Mouse (Mus musculus): ENCODE data around the gene Timm44. TPM values are rescaled to one million over a fixed set of nuclear protein-coding genes. Genes with fewer than 3 reads are reported as not detected.

Timm44 gene
- total and polyA plus RNA-seq, 3 experiments = 92.4 to 105 (median 92.8) TPM

GRCm38 (mm10) chr8:4226739-4227347, 48.9 kb downstream of the Timm44 start, which contains the start of gene Lrrc8e:
TSS of gene Lrrc8e (plus strand) at chr8:4226827.
- WGBS = 9% methylated on average over 33 of the region's 33 CpGs
- Histone ChIP-seq H3K4me1 (ENCODE audit: control insufficient read depth, insufficient read depth, low read length) (no peaks in the 10 kb centered on the region), H3K9ac (ENCODE audit: low read depth, low read length) (no peak within 1 kb of the TSS), H3K4me3 (no peak within 1 kb of the TSS), H3K79me2 (replicated peaks; ENCODE audit: control insufficient read depth, insufficient read depth, low read length) (no peaks in the 10 kb centered on the region), H3K27ac (no peak within 1 kb of the TSS), H3K36me3 (ENCODE audit: control insufficient read depth, insufficient read depth, low read length) (no peaks in the 10 kb centered on the region), H3K27me3 (ENCODE audit: control insufficient read depth, insufficient read depth, low read length) (peaks cover 1% of the 10 kb centered on the region; the same call in 1 of the 2 replicates)
- TF ChIP-seq POLR2A (IDR thresholded peaks at IDR 0.05; ENCODE audit: insufficient read depth, low read depth, low read length) (no peak), CTCF (IDR thresholded peaks at IDR 0.05) (no peak), EP300 (IDR thresholded peaks at IDR 0.05; ENCODE audit: insufficient read depth, low read depth, low read length) (no peak)
- DNase-seq = no peak
- intact Hi-C loops (cut with DNase I) = no loop called here

DNA sequence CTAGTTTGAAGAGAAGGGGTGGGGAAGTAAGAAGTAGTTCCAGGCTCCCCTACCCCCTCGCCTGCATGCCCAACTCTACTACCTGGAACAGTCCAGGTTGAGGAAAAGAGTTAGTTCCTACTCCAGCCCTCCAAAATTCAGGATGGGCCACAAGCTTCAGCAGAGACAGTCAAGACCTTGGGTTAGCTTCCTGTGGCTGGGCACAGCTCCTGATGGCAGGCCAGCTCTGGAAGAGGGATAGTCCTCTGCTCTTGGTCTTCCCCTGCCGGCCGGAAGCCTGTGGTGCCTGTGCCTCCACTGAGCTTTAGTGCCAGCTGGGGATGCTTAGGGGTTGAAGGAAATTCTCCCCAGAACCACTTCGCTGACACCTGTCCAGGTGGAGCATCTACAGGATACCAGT, 49.4 kb downstream of the Timm44 start:
- H3K27ac ChIP-seq = no peak overlapping the region
- no peaks in the 10 kb centered on the region for H3K4me1 ChIP-seq (ENCODE audit: control insufficient read depth, insufficient read depth, low read length)
- intact Hi-C loops (cut with DNase I) = no loop called here
- peaks cover 1% of the 10 kb centered on the region; the same call in 1 of the 2 replicates for H3K27me3 ChIP-seq (ENCODE audit: control insufficient read depth, insufficient read depth, low read length)
- no peak overlapping the region for H3K9ac ChIP-seq (ENCODE audit: low read depth, low read length)
- H3K36me3 ChIP-seq (ENCODE audit: control insufficient read depth, insufficient read depth, low read length) = no peaks in the 10 kb centered on the region
- H3K79me2 ChIP-seq (replicated peaks; ENCODE audit: control insufficient read depth, insufficient read depth, low read length) = no peaks in the 10 kb centered on the region
- DNase-seq = no peak
- 32% methylated on average over 4 of the region's 4 CpGs for WGBS
- TF ChIP-seq CTCF (IDR thresholded peaks at IDR 0.05) (no peak), EP300 (IDR thresholded peaks at IDR 0.05; ENCODE audit: insufficient read depth, low read depth, low read length) (no peak), POLR2A (IDR thresholded peaks at IDR 0.05; ENCODE audit: insufficient read depth, low read depth, low read length) (no peak)
- H3K4me3 ChIP-seq = no peak overlapping the region

GRCm38 (mm10) chr8:4222059-4222458, 53.7 kb downstream of the Timm44 start:
- Histone ChIP-seq H3K27me3 (ENCODE audit: control insufficient read depth, insufficient read depth, low read length) (peaks cover 10% of the 10 kb centered on the region), H3K4me3 (no peak overlapping the region), H3K79me2 (replicated peaks; ENCODE audit: control insufficient read depth, insufficient read depth, low read length) (no peaks in the 10 kb centered on the region), H3K4me1 (ENCODE audit: control insufficient read depth, insufficient read depth, low read length) (no peaks in the 10 kb centered on the region), H3K27ac (no peak overlapping the region), H3K36me3 (ENCODE audit: control insufficient read depth, insufficient read depth, low read length) (no peaks in the 10 kb centered on the region), H3K9ac (ENCODE audit: low read depth, low read length) (no peak overlapping the region)
- TF ChIP-seq CTCF (IDR thresholded peaks at IDR 0.05) (no peak), POLR2A (IDR thresholded peaks at IDR 0.05; ENCODE audit: insufficient read depth, low read depth, low read length) (no peak)
- intact Hi-C loops (cut with DNase I) = no loop called here
- no peak for DNase-seq

DNA sequence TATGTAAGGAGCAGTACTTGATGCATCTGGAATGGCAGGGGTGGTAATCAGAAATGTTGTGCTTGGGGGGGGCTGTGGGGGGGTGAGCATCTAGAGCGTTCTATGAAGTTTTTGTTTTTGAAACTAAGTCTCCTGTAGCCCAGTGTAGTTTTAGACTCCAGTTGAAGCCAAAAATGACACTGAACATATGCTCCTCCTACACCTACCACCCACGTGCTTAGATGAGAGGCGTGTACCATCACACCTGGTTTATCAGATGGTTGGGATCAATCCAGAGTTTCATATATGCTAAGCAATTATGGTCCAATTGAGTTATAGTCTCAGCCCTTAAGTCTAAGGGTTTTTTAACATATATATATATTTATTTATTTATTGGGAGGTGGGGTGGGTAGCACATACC, 56.1 kb downstream of the Timm44 start:
- no peaks in the 10 kb centered on the region for H3K36me3 ChIP-seq (ENCODE audit: control insufficient read depth, insufficient read depth, low read length)
- intact Hi-C loops (cut with DNase I) = no loop called here
- no peaks in the 10 kb centered on the region for H3K79me2 ChIP-seq (replicated peaks; ENCODE audit: control insufficient read depth, insufficient read depth, low read length)
- H3K27me3 ChIP-seq (ENCODE audit: control insufficient read depth, insufficient read depth, low read length) = peaks cover 16% of the 10 kb centered on the region
- no peak overlapping the region for H3K27ac ChIP-seq
- no peaks in the 10 kb centered on the region for H3K4me1 ChIP-seq (ENCODE audit: control insufficient read depth, insufficient read depth, low read length)
- H3K9ac ChIP-seq (ENCODE audit: low read depth, low read length) = no peak overlapping the region
- WGBS = 86% methylated on average over 3 of the region's 3 CpGs
- no peak for TF ChIP-seq EP300 (IDR thresholded peaks at IDR 0.05; ENCODE audit: insufficient read depth, low read depth, low read length)
- no peak overlapping the region for H3K4me3 ChIP-seq
- no peak for DNase-seq

GRCm38 (mm10) chr8:4216791-4217621, 58.7 kb downstream of the Timm44 start, which contains the start of gene Prr36:
TSS of gene Prr36 (minus strand) at chr8:4217459.
- no peak for DNase-seq
- H3K9ac ChIP-seq (ENCODE audit: low read depth, low read length) = no peak within 1 kb of the TSS
- no peak for TF ChIP-seq CTCF (IDR thresholded peaks at IDR 0.05)
- TF ChIP-seq POLR2A (IDR thresholded peaks at IDR 0.05; ENCODE audit: insufficient read depth, low read depth, low read length) = no peak
- TF ChIP-seq EP300 (IDR thresholded peaks at IDR 0.05; ENCODE audit: insufficient read depth, low read depth, low read length) = no peak
- no peak within 1 kb of the TSS for H3K27ac ChIP-seq
- peaks cover 17% of the 10 kb centered on the region for H3K27me3 ChIP-seq (ENCODE audit: control insufficient read depth, insufficient read depth, low read length)
- H3K4me1 ChIP-seq (ENCODE audit: control insufficient read depth, insufficient read depth, low read length) = peaks cover 3% of the 10 kb centered on the region; the same call in 1 of the 2 replicates
- 0 out of 2 replicates have a peak within 1 kb of the TSS, but pooled peaks have one; percentile 2 for H3K4me3 ChIP-seq
- H3K36me3 ChIP-seq (ENCODE audit: control insufficient read depth, insufficient read depth, low read length) = no peaks in the 10 kb centered on the region
- intact Hi-C loops (cut with DNase I) = no loop called here
- WGBS = 4% methylated on average over 44 of the region's 44 CpGs
- H3K79me2 ChIP-seq (replicated peaks; ENCODE audit: control insufficient read depth, insufficient read depth, low read length) = no peaks in the 10 kb centered on the region

- WGBS = 19% methylated on average over 18 of the region's 18 CpGs
- Histone ChIP-seq H3K27me3 (ENCODE audit: control insufficient read depth, insufficient read depth, low read length) (peaks cover 17% of the 10 kb centered on the region), H3K36me3 (ENCODE audit: control insufficient read depth, insufficient read depth, low read length) (no peaks in the 10 kb centered on the region), H3K4me3 (no peak overlapping the region), H3K27ac (no peak overlapping the region), H3K79me2 (replicated peaks; ENCODE audit: control insufficient read depth, insufficient read depth, low read length) (no peaks in the 10 kb centered on the region), H3K4me1 (ENCODE audit: control insufficient read depth, insufficient read depth, low read length) (peaks cover 3% of the 10 kb centered on the region; the same call in 1 of the 2 replicates), H3K9ac (ENCODE audit: low read depth, low read length) (no peak overlapping the region)
- TF ChIP-seq POLR2A (IDR thresholded peaks at IDR 0.05; ENCODE audit: insufficient read depth, low read depth, low read length) (no peak), EP300 (IDR thresholded peaks at IDR 0.05; ENCODE audit: insufficient read depth, low read depth, low read length) (no peak), CTCF (IDR thresholded peaks at IDR 0.05) (no peak)
- intact Hi-C loops (cut with DNase I) = no loop called here
- DNase-seq = no peak
These were observed 59.4 kb downstream of the Timm44 start for GRCm38 (mm10) chr8:4216296-4216695.

All from heart, adult 2 months (tissue).